Mouse (Mus musculus): Measurements from ENCODE around the gene Disp1.

DNA sequence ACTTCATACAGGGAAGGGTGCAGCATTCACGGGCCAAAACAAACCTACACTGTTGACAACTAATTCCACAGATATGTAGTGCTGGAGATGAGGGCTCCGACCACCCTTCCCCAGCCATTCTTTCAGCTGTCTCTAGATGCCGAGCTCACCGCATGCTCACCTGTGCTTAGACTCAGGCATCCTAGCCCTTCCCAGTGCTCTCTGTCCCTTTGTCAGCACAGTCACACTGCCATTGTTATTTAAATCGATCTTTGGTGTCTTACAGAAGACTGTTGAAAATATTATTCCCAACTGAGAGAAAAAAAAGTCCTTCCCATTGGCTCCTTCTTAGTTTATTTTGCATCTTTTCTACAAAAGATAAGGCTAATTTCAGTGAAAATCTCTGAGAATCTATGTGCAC lies 36.6 kb downstream of the Disp1 start:
- TF ChIP-seq CTCF (IDR thresholded peaks at IDR 0.05; ENCODE audit: low read depth, low read length) (no peak), GATA1 (IDR thresholded peaks at IDR 0.05; ENCODE audit: borderline replicate concordance, low read length) (no peak), TAL1 (conservative IDR thresholded peaks at IDR 0.05; ENCODE audit: low read depth, low read length) (no peak)

Data from G1E (cell line).